Mouse (Mus musculus): ENCODE results near the gene Gm13090.

The Gm13090 gene

DNA sequence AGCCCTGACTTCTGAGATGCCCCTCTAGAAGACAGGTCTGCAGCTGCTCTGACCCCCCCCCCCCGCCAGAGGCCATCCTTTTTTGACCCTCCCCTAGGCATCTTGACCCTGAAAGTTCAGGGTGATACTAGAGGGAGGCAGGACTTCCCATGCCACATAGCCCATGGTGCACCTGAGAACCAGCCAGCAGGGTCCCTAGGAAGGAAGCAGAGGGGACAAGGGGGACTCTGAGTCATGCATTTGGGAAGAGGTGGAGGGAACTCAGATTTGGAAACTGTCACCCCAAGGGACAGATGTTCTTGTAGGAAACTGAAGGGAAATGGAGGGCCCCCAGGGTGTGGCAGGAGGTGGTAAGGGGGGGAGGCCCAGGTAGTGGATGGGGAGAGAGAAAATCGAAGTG, 49.2 kb downstream of the Gm13090 start:
- DNase-seq = no peak

GRCm38 (mm10) chr4:151139053-151139840, 49.9 kb downstream of the Gm13090 start:
- DNase-seq = peak; percentile 40 to 56

GRCm38 (mm10) chr4:151140368-151140982, 51.1 kb downstream of the Gm13090 start:
- no peak for DNase-seq

Data from lung, adult 18-20 months (tissue).